In the genomic region with DNA sequence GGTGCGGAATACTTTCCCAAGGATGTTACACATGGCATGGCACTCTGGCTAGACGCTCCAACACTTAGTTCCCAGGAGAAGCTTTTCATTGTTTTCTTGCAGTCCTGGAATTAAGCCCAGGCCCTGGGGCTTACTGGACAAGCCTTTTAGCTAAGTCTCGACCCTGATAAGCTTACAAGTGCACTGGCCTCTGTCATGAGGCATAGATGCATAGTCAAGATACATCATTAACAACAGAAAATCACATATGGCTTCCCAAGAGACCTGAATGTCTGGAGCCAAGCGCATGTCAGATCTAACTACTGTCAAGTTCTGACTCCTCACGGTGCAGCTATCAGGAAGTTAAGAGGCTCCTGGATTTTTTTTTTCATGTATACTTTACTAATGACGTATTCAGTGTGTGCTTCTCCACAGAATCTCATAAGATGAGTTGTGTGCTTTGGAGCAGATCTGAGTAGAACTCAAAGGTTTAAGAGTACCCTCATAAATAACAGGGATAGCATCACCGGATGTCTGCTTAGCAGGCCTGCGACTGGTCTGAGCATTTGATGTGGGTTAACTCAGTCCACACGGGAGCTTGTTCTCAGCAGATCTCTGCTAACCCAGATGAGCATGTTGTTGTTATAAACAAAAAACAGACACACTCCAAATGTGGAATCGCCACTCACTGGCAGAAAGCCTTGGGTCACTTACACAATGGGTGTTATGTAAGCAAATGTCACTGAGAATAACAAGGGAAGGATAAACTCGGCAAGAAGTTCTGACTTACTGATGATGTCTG, we compare ENCODE assay signal across 11 mouse cellular contexts.
DNase-seq lines count a peak whose midpoint lies in the region; TF ChIP-seq lines count a peak whose summit lies in the region.
"Had no signal": no experiment of that assay in that cellular context is flagged by ENCODE, and none has a peak within 500 bp of the region (broad histone marks: within the 10 kb centered on the region; RNA-seq: fewer than 3 reads in every experiment).

No protein-coding gene starts in this region.

- DNase-seq in adrenal gland, postnatal 10 days = peak; percentile 19
- no peak for DNase-seq in adrenal gland, adult 8-10 months
- no peak for DNase-seq in left cerebral cortex, adult 2 months (ENCODE audit: extremely low spot score in 1 of 2, low spot score in 2 of 2)
- DNase-seq in left cerebral cortex, postnatal 25 days (ENCODE audit: low spot score in 2 of 2) = no peak
- DNase-seq in cerebellum, postnatal 25 days = peak; percentile 43 to 44
- peak; percentile 72 for DNase-seq in retina, embryonic 14.5 days (ENCODE audit: low spot score)
- DNase-seq in layer of hippocampus, postnatal 14 days (ENCODE audit: low spot score in 2 of 2) = no peak
- DNase-seq in gastrocnemius, postnatal 4 days (ENCODE audit: low spot score in 2 of 2) = no peak
- DNase-seq: kidney, postnatal 36 days had no signal

- intact Hi-C loops in left cerebral cortex, adult 2 months (cut with DNase I) = no loop called here
- intact Hi-C loops in left cerebral cortex, postnatal 25 days (cut with DNase I) = no loop called here

- TF ChIP-seq CTCF in left cerebral cortex, adult 2 months (IDR thresholded peaks at IDR 0.05) = no peak

- no peak overlapping the region for H3K4me3 ChIP-seq in left cerebral cortex, adult 2 months
- H3K4me3 ChIP-seq: limb, embryonic 13.5 days; megakaryocyte, embryonic 14.5 days had no signal

- peak overlapping the region; percentile 9; the same call in 1 of the 2 replicates for H3K27ac ChIP-seq in left cerebral cortex, adult 2 months
- H3K27ac ChIP-seq: limb, embryonic 13.5 days had no signal

Comparison
In these comparisons a context has a peak if more than half of its experiments do, and no peak if none do; other contexts are left out.
1. DNase-seq: peak in adrenal gland, postnatal 10 days (single experiment), cerebellum, postnatal 25 days (2 of 2) and retina, embryonic 14.5 days (single experiment); none in adrenal gland, adult 8-10 months (single experiment), left cerebral cortex, adult 2 months (0 of 2), left cerebral cortex, postnatal 25 days (0 of 2), layer of hippocampus, postnatal 14 days (0 of 2) and gastrocnemius, postnatal 4 days (0 of 2).